Mouse (Mus musculus) heart, embryonic 12.5 days (tissue): ENCODE measurements around the gene Dnah3. TPM values are rescaled to one million over a fixed set of nuclear protein-coding genes. Genes with fewer than 3 reads are reported as not detected.
A peak's percentile ranks its signal among the peaks of the same experiment; 100 is the strongest.

ENCODE experiments used
- ATAC-seq: fragments of 200-750 bp; cut with Nextera tagmentation; 2 replicates; pipeline ENCODE4 v1.8.0; 2017; ENCODE audit warnings: moderate TSS enrichment, moderate library complexity; ENCODE audit not compliant: insufficient number of reproducible peaks, low FRiP score
- H3K27ac ChIP-seq: fragments of 300-500 bp; sonication (generic); 2 replicates; pipeline ENCODE4 v1.5.1; 2016; ENCODE audit warnings: mild to moderate bottlenecking, moderate library complexity; ENCODE audit not compliant: poor library complexity, severe bottlenecking
- H3K27me3 ChIP-seq: fragments of 300-500 bp; sonication (generic); replicated peaks from 2 replicates; pipeline ENCODE4 v1.6.1; 2016; ENCODE audit warnings: mild to moderate bottlenecking, moderate library complexity
- H3K36me3 ChIP-seq: fragments of 300-500 bp; sonication (generic); 2 replicates; pipeline ENCODE4 v1.6.1; 2016; ENCODE audit warnings: mild to moderate bottlenecking, moderate library complexity
- H3K4me1 ChIP-seq: fragments of 300-500 bp; sonication (generic); replicated peaks from 2 replicates; pipeline ENCODE4 v1.6.1; 2016; ENCODE audit warnings: mild to moderate bottlenecking
- H3K4me2 ChIP-seq: fragments of 300-500 bp; sonication (generic); 2 replicates; pipeline ENCODE4 v1.6.1; 2016; ENCODE audit warnings: mild to moderate bottlenecking, moderate library complexity
- H3K4me3 ChIP-seq: fragments of 300-500 bp; sonication (generic); 2 replicates; pipeline ENCODE4 v1.5.1; 2016; ENCODE audit warnings: mild to moderate bottlenecking
- H3K9ac ChIP-seq: fragments of 300-500 bp; sonication (generic); 2 replicates; pipeline ENCODE4 v1.6.1; 2016; ENCODE audit warnings: mild to moderate bottlenecking, moderate library complexity
- H3K9me3 ChIP-seq: fragments of 300-500 bp; sonication (generic); replicated peaks from 2 replicates; pipeline ENCODE4 v1.6.1; 2016; ENCODE audit warnings: mild to moderate bottlenecking, moderate library complexity
- WGBS: fragments of 180-500 bp; shearing (Covaris S2); methylation state at CpG from one replicate; pipeline ENCODE4 v1.1.7; 2016; 5-methylcytosine and 5-hydroxymethylcytosine counted together
- polyA plus RNA-seq: library from polyadenylated mRNA; unstranded; fragments of >200 nt; fragmentation: Nextera tagmentation; extraction: Ambion mirVana; gene quantifications from 2 replicates; pipeline ENCODE4 v1.2.1, GENCODE M21; 2016

The Dnah3 gene
- not detected in 2 replicates for polyA plus RNA-seq

DNA sequence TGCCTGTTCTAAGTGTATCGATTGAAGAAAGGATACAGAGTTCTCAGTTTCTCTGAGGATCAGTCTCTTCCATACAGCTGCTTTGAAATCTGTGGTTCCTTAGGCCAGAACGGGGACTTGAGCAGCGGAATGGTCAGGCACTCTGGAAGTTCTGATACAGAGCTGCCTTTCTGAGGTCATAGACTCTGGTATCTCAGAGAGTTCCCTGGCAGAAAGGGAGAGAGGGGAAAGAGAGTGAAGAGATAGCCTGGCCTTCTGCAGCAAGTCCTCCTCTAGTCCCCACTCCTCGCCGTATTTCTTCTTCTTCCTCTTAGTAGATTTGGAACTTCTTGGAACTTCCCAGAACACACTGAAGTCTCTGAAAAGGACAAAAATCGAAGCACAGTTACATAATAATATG, at the start of gene Dnah3:
TSS of gene Dnah3 (minus strand) at position 101 of the 400 bp plus-strand sequence.
- 74% methylated on average over 6 of the region's 6 CpGs for WGBS
- ATAC-seq: no peak
- Histone ChIP-seq H3K27ac (no peak within 1 kb of the TSS), H3K27me3 (no peaks in the 10 kb centered on the region), H3K4me1 (peaks cover 3% of the 10 kb centered on the region; the same call in 1 of the 2 replicates), H3K36me3 (no peaks in the 10 kb centered on the region), H3K9me3 (no peaks in the 10 kb centered on the region), H3K9ac (no peak within 1 kb of the TSS), H3K4me3 (no peak within 1 kb of the TSS), H3K4me2 (no peak within 1 kb of the TSS)

DNA sequence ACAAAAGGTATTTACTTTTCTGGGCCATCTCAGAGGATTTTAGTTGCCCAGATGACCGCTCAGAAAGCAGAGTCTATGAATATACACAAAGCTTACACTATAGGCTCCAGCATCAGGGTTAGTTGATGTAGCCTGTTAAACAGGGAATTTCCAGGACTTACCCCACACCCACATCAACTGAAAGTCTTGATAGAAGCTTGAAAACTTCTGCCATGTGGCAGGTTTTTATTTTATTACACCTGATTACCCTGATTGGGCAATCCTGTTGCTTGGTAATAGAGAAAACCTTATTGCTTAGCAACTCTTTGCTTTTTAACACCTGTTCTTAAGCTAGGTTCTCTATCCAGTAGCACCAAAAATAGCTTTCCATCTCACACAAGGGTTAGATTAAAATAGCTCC, 47.7 kb upstream of the Dnah3 start:
- WGBS: 79% methylated on average over 1 of the region's 1 CpGs
- no peak for ATAC-seq
- Histone ChIP-seq H3K27me3 (no peaks in the 10 kb centered on the region), H3K4me1 (no peaks in the 10 kb centered on the region), H3K9ac (no peak overlapping the region), H3K36me3 (no peaks in the 10 kb centered on the region), H3K4me2 (no peak overlapping the region), H3K9me3 (no peaks in the 10 kb centered on the region), H3K4me3 (no peak overlapping the region), H3K27ac (no peak overlapping the region)

DNA sequence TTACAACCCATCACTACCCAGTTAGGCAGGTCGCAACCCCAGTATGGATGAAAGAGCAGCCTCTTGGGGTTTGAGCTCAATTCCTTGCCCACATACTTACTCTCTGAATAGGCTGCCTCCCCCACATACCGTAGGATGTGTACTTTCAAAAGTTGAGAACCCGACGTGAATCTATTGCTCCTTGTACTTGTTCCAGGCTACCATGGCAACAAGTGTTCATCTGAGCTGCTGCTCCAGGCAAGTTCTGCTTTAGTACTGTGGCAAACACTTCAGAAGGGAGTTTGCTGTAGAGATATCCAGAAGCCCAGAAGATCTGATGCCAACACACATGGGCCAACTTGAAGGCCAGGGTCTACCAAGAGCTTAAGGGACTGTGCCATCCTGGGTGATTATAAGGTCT, 33.9 kb upstream of the Dnah3 start:
- H3K27ac ChIP-seq: no peak overlapping the region

DNA sequence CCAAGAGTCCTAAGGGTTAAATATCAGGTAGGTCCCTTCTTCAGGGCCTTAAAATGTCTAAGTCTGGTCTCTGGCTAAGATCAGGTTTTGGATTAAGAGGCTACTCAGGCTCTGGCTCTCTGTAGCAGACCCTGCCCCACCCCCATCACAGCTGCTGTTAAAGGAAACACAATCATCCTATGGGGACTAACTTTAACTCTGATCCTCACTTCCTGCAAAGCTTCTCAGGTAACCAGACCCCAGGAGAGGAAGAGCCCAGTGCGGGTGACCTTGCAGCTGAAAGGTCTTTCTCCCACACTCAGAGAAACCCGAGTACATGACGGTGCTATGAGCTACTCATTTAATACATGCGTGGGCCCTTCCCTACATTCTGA, 32.6 kb upstream of the Dnah3 start:
- H3K27ac ChIP-seq: no peak overlapping the region
- H3K4me3 ChIP-seq: no peak overlapping the region
- H3K9ac ChIP-seq: no peak overlapping the region
- H3K27me3 ChIP-seq: no peaks in the 10 kb centered on the region
- ATAC-seq: no peak
- WGBS: 35% methylated on average over 4 of the region's 4 CpGs
- H3K9me3 ChIP-seq: no peaks in the 10 kb centered on the region
- peaks cover 9% of the 10 kb centered on the region for H3K4me1 ChIP-seq
- H3K4me2 ChIP-seq: no peak overlapping the region
- H3K36me3 ChIP-seq: no peaks in the 10 kb centered on the region

More for the DNA sequence above, 33.9 kb upstream of the Dnah3 start:
- Histone ChIP-seq H3K9me3 (no peaks in the 10 kb centered on the region), H3K9ac (no peak overlapping the region), H3K4me2 (no peak overlapping the region), H3K36me3 (no peaks in the 10 kb centered on the region), H3K4me3 (no peak overlapping the region), H3K27me3 (no peaks in the 10 kb centered on the region), H3K4me1 (peaks cover 9% of the 10 kb centered on the region)
- no peak for ATAC-seq
- 76% methylated on average over 4 of the region's 4 CpGs for WGBS

DNA sequence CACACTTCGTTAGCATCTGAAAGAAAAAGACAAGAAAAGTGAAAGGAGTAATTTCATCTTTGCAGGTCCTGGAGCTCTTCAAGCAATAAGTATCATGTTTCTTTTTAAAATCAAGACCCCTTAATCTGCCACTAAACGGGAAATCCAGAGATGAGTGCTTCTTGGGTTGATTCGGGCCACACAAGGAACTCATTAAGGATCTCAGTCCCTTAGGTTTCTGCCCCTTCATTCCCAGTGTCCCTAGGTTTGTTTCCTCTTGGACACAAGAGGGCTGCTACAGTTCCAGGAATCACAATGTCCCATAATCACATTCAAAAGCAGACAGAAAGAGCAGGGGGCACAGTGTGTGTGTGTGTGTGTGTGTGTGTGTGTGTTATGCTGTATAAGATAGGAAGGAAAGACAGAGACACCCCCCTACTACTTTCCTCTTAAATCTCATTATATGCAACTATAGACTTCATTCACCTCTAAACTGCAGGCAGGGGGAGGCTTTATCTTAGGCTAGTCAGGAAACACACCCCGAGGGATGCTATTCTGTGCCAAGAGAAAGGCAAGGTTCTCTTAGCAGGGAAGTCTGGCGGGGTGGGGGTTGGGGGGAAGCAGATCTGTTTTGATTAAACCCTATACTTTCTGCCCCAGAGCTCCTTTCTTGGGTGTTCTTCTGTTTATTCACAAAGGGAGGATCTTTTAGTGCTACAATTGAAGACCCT, 32.1 kb upstream of the Dnah3 start:
- 28% methylated on average over 5 of the region's 5 CpGs for WGBS
- Histone ChIP-seq H3K9me3 (no peaks in the 10 kb centered on the region), H3K4me2 (no peak overlapping the region), H3K27me3 (no peaks in the 10 kb centered on the region), H3K9ac (no peak overlapping the region), H3K4me1 (peaks cover 9% of the 10 kb centered on the region), H3K36me3 (no peaks in the 10 kb centered on the region), H3K4me3 (no peak overlapping the region), H3K27ac (no peak overlapping the region)
- ATAC-seq: no peak

DNA sequence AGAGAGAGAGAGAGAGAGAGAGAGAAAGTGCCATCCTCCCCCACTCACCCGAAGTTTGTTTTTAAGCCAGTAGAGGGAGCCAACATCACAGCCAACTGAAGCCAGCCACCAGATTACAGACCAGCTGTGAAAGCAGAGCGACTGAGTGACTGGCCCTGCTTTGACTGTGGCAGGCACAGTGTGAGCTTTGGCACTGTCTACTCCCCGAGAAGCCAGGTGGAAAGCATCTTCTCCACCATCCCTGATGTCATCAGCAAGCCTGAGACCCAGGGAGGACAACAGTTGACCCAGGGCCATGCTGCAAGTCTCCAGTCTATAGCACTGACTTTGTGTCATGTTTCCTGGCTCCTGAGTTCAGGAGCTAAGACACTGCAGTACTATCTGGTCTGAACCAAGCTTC, 29.8 kb upstream of the Dnah3 start:
- Histone ChIP-seq H3K9ac (no peak overlapping the region), H3K4me1 (peaks cover 9% of the 10 kb centered on the region), H3K36me3 (peaks cover 10% of the 10 kb centered on the region; the same call in 1 of the 2 replicates), H3K27ac (no peak overlapping the region), H3K27me3 (no peaks in the 10 kb centered on the region), H3K4me3 (no peak overlapping the region), H3K9me3 (no peaks in the 10 kb centered on the region), H3K4me2 (no peak overlapping the region)
- ATAC-seq: 0 out of 2 replicates have a peak, but pooled peaks have one; percentile 65
- 5% methylated on average over 3 of the region's 3 CpGs for WGBS

DNA sequence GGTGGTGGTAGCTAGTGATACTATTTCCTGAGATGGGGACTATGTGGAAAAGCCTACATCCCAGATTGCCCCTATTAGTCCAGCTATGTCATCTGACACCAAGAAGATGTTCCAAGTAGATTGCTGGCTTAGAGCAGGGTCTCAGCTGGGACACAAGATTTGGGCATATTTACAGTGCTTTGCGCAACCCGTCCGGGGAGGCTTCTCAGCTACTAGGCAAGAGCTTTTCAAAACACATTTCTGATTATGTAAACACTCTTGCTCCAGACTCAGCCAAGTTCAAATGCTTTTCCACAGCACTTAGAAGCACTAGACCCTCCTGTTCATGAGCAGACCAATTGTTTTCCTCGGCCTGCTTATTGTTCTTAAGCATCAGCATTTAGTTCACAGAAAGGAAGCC, 28.7 kb upstream of the Dnah3 start:
- 79% methylated on average over 4 of the region's 4 CpGs for WGBS
- no peak for ATAC-seq
- Histone ChIP-seq H3K4me2 (no peak overlapping the region), H3K27me3 (no peaks in the 10 kb centered on the region), H3K27ac (no peak overlapping the region), H3K36me3 (peaks cover 10% of the 10 kb centered on the region; the same call in 1 of the 2 replicates), H3K4me3 (no peak overlapping the region), H3K9me3 (no peaks in the 10 kb centered on the region), H3K9ac (no peak overlapping the region), H3K4me1 (peaks cover 9% of the 10 kb centered on the region)

DNA sequence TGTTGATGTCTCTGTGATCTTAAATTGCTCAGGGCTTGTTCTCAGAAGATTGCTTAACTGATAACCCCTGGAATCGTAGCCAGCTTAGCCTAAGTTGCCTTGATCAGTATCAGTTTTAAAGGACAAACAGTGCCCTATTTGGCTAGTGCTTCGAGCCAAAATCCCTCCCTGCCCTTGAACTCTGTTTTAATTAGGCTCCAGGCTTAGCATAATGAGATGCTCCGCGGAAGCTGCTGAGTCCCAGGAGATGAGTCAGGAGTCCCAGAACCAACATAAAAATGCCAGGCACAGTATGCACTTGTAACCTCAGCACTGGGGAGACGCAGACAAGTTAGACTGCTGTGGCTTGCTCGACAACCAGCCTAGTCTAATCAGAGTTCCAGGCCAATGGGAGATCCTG, 22.4 kb upstream of the Dnah3 start:
- Histone ChIP-seq H3K4me2 (no peak overlapping the region), H3K9ac (no peak overlapping the region), H3K27me3 (no peaks in the 10 kb centered on the region), H3K9me3 (no peaks in the 10 kb centered on the region), H3K4me1 (no peaks in the 10 kb centered on the region), H3K36me3 (peaks cover 36% of the 10 kb centered on the region), H3K27ac (no peak overlapping the region), H3K4me3 (no peak overlapping the region)
- no peak for ATAC-seq
- WGBS: 49% methylated on average over 6 of the region's 6 CpGs

DNA sequence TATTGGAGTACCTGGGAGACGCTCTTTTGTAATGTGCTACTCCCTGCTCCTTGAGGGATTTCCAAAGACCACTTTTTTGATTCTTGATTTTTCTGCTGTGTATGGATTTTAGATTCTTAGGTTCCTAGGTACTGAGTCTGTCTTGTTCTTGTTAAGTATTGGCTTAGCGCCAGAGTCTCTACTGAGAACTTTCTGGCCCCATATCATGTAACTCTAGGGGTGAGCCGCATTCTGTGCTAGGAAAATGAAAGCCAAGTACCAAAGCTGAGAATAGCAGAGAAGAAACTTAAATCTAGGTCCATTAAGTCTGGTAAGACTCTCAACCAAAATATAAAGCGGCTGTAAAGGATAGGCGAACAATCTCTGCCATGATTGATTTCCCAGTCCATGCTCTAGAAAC, 21.9 kb upstream of the Dnah3 start:
- no peaks in the 10 kb centered on the region for H3K4me1 ChIP-seq
- ATAC-seq: no peak
- H3K4me3 ChIP-seq: no peak overlapping the region
- peaks cover 36% of the 10 kb centered on the region for H3K36me3 ChIP-seq
- no peak overlapping the region for H3K27ac ChIP-seq
- 79% methylated on average over 5 of the region's 5 CpGs for WGBS
- H3K9me3 ChIP-seq: no peaks in the 10 kb centered on the region
- no peak overlapping the region for H3K9ac ChIP-seq
- H3K4me2 ChIP-seq: no peak overlapping the region
- no peaks in the 10 kb centered on the region for H3K27me3 ChIP-seq

DNA sequence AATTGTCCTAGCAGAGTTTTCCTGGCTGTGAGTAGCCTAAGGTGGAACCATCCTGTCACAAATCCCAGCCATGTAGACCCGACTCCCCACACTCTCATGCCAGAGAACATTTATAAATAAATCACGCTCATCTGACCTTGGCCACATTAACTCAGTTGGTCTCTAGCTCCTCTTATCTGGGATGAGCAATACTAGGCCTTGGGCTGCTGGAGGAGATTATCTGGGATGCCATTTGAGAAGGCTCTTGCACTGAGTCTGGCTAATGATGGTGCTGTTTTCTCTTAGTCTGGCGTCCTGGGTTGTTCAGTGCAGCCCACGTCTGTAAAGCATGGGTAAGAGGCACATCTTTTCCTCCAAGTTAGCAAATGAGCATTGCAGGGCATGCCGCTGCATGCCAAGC, 14.6 kb upstream of the Dnah3 start:
- WGBS: 73% methylated on average over 5 of the region's 5 CpGs
- Histone ChIP-seq H3K27ac (no peak overlapping the region), H3K9me3 (no peaks in the 10 kb centered on the region), H3K4me3 (no peak overlapping the region), H3K36me3 (peaks cover 18% of the 10 kb centered on the region), H3K27me3 (no peaks in the 10 kb centered on the region), H3K9ac (no peak overlapping the region), H3K4me1 (peaks cover 7% of the 10 kb centered on the region; the same call in 1 of the 2 replicates), H3K4me2 (no peak overlapping the region)
- ATAC-seq: no peak

DNA sequence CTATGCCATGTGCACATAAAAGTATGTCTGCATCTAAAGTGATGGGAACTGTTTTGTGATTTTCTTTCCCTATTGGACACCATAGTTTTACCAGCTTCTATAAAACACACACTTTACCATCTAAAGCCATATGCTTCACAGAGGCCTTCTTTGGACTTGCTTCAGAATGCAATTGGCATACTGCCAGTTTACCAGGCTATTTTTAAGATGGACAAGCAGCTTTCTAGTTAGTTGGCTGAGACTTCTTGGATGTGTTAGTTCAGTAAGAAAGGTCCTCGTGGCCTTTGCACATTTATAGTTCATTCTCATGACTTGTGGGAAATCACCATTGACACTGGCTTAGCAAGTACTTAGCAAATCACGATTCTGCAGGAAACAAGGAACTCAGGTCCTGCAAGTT, 11.3 kb upstream of the Dnah3 start:
- no peak overlapping the region for H3K9ac ChIP-seq
- no peaks in the 10 kb centered on the region for H3K27me3 ChIP-seq
- H3K9me3 ChIP-seq: no peaks in the 10 kb centered on the region
- H3K4me3 ChIP-seq: no peak overlapping the region
- ATAC-seq: no peak
- H3K4me2 ChIP-seq: no peak overlapping the region
- H3K36me3 ChIP-seq: peaks cover 9% of the 10 kb centered on the region; the same call in 1 of the 2 replicates
- WGBS: 30% methylated on average over 2 of the region's 2 CpGs
- peaks cover 16% of the 10 kb centered on the region for H3K4me1 ChIP-seq
- H3K27ac ChIP-seq: no peak overlapping the region

DNA sequence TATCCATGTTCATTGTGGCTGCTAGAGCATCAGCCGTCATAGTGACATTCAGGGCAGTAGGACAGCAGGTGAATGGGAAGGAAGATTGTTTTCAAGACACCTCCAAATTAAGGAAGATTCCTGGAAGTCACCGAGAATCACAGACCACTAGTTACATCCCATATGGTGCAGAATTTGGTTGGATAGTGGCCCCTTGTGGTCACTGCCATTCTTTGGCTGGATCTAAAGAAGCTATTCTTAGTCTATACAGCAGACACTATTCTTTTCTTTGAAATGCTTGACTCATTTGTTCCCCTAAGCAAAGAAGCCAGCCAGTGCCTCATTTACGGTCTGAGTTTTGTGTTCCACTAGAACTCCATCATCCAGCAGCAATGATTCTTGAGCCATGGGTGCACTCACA, 9.9 kb upstream of the Dnah3 start:
- H3K4me2 ChIP-seq: no peak overlapping the region
- no peak for ATAC-seq
- 54% methylated on average over 3 of the region's 3 CpGs for WGBS

More for the DNA sequence above, 9.9 kb upstream of the Dnah3 start:
- Histone ChIP-seq H3K27ac (no peak overlapping the region), H3K9ac (no peak overlapping the region), H3K36me3 (peaks cover 9% of the 10 kb centered on the region; the same call in 1 of the 2 replicates), H3K9me3 (no peaks in the 10 kb centered on the region), H3K4me1 (peaks cover 16% of the 10 kb centered on the region), H3K4me3 (no peak overlapping the region), H3K27me3 (no peaks in the 10 kb centered on the region)
